Mouse (Mus musculus) brain, embryonic 18.5 days (tissue): ENCODE data around the gene Cnot8.

ENCODE experiments used
- DNase-seq: peaks from one replicate; pipeline ENCODE4 v3.0.0-alpha.2; 2012; ENCODE audit warnings: low read depth, low spot score

The Cnot8 gene

DNA sequence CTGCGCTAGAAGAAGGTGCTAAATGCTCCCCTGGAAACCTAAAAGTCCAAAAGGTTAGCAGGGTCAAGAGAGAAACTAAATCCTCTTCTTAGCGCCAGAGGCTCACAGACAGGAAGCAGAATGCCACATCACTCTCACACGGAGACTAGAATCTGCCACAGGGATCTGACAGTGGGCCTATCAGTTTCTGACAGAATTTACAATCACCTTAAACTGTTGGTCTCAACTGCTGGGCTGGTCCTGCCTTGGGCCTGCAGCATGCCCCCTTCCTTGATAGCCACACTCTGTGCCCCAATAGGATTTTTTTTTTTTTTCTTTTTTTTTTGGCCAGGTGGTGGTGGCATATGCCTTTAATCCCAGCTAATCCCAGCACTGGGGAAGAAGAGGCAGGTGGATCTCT lies 52.9 kb downstream of the Cnot8 start:
- no peak for DNase-seq

DNA sequence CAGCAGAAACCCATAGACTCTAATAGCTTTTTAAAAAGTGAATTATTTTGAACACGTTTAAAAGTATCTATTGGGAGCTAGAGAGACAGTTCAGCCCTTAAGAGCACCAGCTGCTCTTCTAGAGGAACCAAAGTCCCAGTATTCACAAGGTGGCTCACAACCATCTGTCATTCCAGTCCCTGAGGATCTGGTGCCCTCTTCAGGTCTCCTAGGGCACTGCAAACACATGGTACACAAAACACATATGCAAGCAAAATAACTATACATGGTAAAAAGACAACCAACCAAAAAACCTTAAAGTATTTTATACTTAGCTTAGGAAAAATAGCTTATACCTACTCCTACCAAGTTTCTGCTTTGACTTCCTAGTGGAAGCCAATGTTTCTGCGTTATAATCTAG lies 61.1 kb downstream of the Cnot8 start:
- DNase-seq = no peak

DNA sequence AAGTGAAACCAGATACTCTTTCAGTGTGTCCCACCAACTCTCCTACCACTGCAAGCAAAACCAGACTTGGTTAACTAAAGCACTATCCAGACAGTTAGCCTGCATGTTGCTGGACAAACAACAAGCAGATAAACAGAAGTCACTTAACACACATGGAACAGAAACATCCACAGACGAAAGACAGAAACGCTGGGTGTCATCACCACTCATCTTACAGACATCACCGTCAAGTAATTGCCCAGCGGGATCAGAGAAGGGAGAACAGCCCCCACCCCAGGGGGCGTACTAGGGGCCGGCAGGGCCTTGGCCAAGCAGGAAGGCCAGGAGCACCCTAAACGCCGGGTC lies 63.8 kb downstream of the Cnot8 start:
- no peak for DNase-seq
